Mouse (Mus musculus) naive thymus-derived CD4-positive, alpha-beta T cell, adult 2 months (primary cell): ENCODE data around the gene Smok2a.
"Not testable (repeated sequence)": the region's sequence is repeated elsewhere in the genome, so short reads cannot be mapped to it uniquely, and the experiment has no call there.

ENCODE experiments used
- DNase-seq: peaks from one replicate; pipeline ENCODE4 v3.0.0-alpha.2; 2011; ENCODE audit warnings: low read depth

The Smok2a gene

DNA sequence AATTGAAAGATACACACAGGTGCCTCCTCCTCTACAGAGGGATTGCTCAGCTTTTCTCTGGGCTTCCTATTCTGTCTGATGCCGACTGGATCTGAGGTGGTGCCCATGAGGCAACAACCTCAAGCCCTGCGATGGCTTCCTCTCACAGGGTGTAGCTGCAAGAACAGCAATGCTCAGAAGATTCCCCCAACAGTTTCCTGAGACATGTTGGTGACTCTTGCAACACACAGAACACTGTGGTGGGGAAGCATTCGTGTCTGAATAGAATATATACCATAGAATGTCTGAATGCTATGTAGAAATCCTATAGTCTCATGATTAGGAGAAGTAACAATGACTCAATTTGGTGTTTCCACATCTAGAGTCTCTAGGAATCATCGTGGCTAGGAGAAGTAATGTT lies 6.8 kb upstream of the Smok2a start:
- DNase-seq: no peak

- no peak for DNase-seq
These were observed 5.4 kb upstream of the Smok2a start for GRCm38 (mm10) chr17:13215595-13215994.

DNA sequence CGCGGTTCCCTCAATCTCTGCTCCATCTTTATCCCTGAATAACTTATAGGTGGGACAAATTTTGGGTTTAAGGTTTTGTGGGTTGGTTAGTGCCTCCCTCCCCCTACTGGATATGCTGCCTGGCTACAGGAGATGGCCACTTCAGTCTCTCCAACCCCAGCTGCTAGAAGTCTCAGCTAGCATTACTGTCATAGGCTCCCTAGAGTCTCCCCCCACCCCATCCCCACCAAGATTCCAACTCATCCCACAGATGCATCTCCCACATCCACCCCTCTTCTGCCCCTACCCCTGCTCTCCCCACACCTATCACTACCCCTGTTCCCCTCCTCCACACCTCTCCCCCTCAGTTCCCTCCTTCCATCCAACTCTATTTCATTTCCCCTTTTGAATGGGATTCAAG lies 933 bp downstream of the Smok2a start:
- not testable (repeated sequence) for DNase-seq

DNA sequence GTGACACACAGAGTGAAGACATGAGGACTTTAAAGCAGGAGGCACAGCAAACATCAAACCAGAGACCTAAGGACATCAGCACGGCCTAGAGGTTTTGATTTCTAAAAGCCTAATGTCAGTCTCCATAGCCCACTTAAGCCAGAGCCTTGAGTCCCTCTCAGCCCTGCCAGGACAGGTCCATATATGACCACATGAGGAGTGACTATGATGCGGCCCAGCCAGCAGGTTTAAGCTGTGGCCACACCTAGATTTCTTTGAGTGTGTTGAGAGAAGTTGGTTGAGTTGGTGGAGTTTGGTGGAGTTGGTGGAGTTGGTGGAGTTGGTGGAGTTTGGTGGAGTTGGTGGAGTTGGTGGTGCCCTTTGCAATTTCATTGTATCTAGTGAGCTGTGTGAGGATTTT lies 9.0 kb downstream of the Smok2a start, which contains the start of gene Smok2b:
Gene Smok2b (plus strand): TSS at position 301 of the 400 bp plus-strand sequence.
- not testable (repeated sequence) for DNase-seq

GRCm38 (mm10) chr17:13239461-13239860 lies 18.5 kb downstream of the Smok2a start:
- not testable (repeated sequence) for DNase-seq

DNA sequence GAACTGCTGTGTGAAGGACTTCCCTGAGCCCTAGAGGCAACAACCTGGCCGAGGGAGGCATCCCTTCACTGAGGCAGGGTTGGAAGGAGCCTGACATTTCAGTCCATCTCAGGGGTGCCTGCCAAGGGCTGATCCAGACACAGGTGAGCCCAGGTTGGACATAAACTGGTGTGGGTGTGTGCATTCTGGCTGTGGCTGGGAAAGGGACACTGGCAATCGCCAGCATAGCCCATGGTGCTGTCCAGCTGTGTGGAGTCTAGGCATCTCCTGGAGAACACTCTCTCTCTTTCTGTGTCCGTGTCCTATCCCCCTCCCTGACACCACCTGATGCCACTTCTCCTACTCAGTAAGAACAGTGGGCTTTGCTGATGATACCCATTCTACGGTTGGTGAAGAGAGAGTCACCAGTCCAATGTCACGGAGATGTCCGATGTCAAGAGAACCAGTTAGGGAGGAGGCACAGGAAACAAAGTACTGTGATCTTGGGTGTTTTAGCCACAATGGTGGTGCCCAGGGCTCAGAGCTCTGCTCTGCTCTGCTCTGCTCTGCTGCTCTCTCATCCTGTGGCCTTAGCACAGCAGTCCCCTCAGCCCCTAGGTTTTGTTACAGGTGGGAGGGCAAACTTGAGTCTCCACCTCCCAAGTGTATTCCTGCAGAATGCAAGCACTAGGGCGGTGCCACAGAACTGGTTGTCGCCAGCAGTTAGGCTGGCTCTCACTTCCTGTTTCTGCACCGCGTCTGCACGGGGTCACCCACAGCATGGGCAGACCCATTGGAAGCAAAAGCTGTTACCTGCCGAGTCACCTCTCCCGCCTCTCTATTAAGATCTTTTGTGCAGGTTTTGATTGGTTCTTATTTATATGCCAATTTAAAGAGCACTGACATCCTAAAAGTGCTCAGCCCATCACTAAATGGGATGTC lies 20.1 kb downstream of the Smok2a start:
- DNase-seq: not testable (repeated sequence)

DNA sequence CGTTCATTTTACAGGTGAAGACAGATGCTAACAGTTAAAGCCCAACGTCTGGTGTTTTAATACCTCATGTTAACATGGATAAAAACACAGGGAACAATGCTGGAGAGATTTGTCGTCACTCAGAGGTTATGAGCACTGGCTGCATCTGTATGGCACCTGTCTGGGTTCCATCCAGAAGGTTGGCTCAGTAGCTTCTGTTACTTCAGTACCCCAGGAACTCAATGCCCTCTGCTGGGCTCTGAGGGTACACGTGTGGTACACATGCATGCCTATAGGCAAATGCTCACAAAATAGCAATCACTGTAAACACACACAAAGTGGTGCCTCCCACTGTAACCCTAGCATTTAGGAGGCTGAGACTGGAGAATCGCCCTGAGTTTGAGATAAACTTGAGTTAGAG lies 33.8 kb downstream of the Smok2a start:
- not testable (repeated sequence) for DNase-seq
